Mouse (Mus musculus) ovary, postnatal 14 days (tissue): ENCODE results near the gene Nos1ap.

Experiments used
- DNase-seq: peaks from one replicate; pipeline ENCODE4 v3.0.0; 2022; ENCODE audit warnings: low spot score

Gene Nos1ap

DNA sequence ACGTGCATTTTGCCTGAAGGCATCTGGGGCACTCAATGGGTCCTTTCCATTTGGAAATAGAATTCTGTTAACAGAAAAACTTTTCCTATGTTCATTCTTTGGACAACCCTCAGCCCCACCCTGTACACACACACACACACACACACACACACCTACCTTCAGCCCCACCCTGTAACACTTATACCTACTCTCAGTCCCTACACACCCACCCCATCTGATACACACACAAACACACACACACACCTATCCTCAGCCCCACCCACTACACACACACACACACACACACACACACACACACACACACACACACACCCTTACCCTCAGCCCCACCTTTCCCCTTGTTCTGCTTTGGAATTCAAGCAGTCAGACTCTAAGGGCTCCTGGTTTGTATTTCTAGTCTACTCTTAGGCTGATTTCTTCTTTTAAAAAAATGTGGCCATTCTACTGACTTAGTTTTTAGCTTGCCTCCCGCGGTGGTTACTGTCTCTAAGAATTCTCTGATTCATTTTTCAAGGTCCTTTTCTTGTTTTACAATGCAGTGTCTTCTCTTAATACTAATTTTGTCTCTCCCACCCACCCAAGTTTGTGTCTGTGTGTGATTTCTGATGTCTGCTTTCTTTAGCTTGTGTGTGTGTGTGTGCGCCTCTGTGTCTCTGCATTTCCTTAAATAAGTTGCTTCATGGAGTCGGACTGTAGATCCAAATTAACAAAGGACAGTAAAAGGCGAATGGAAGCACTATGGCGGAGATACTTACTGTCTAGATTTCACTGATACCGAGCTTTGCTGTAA, 179.1 kb downstream of the Nos1ap start:
- DNase-seq: no peak

DNA sequence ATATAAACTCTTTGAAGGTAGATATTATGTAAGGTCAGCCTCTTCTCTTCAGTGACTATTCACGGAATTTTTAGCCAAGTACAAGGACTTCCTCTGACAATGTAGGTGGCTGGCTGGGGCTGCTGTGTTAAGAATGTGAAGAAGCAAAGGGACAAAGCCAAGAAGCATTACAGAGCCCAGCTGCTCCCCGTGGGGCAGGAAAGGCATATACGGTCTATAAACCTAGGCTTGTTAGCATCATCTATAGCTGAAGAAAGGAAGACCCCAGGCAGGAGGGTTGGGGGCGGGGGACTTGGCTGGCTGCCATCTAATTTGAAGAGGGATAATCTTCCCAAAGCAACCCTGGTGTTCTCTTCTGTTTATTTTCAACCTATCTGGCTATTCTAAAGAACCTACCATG, 180.6 kb downstream of the Nos1ap start:
- no peak for DNase-seq

DNA sequence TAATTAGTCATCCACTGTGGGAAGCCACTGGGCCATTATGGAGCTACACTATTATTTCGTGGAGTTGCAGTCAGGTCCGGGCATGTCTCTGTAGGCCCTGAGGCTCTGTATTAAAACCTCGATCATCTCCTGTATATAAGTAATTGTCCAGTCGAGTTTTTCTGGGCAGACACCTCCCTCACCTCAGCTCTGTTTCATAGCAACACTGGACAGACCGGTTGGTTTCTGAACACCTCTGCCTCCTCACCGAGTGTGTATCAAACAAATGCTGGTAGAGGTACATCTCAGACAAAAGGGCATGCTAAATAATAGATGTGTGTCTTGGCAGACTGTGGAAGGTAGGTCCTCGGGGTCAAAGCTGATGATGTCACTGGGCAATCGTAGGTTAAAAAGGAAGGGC, 182.7 kb downstream of the Nos1ap start:
- DNase-seq: no peak

DNA sequence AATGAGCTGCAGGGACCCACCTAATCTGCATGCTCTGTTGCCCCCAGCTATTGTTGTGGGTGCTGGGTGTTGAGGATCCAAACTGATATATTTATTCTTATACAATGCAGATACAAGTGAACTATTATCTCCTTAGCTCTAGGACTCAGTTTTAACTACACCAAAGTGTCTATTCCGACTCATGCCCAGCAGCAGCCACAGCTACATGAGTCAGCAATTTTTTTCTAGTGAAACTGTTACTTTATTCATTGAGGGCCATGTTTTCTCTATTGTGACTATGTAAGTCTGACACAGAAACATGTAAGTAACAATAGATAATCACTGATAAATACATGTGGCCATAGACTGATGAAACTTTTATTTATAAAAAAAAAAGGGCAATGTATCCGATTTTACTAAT, 184.5 kb downstream of the Nos1ap start:
- DNase-seq: no peak

DNA sequence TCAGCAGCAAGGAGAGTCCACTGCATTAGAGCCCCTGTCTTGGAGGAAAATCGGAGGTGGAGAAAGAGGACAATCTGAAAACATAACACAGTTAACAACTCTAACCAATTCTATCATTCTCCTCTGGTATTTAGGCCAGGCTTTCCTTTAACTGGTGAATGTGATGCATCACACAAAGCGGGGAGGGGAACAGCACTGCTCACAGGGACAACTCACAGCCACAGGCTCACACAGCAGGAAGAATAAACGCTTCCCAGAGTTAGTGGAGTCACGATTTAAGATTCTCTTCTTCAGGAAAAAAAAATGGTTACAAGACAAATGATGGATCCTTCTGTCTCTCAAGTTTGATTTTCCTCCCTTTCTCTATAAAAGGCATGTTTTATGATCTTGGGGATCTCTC, 187.0 kb downstream of the Nos1ap start:
- no peak for DNase-seq

DNA sequence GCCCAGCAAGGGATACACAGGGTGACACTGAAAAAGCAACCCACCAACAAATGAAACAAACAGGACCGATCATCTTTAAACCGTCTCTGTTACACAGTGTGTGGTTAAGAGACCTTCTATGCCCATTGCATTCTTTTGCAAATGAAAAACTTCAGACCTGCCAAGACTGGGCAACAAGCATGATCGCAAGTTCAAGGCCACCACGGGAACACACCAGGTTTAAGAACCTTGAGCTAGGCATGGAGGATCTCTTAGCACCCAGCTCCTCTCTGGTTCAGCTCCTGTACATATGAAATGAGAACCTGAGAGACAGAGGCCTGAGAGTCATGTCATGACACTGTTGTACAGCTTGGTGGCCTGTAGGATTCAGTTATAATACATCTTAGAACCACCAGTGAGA, 190.8 kb downstream of the Nos1ap start:
- DNase-seq: no peak

DNA sequence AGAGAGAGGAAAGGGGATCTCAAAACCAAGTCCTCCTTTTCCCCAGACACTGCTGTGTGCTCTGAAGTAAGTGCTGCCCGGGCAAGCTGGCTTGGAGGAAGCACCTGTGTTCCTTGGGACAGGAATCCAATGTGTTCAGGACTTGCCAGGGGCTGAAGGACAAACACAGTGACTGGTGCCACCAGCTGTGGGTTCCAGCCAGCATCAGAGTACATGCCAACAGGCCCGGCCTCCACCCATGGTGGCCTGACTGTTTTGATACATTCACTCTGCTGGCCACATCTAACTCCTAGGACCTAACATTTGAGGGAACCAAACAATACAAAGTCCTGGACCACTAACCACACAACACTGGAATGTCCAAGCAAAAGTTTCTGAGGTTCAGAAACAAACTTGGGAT, 194.6 kb downstream of the Nos1ap start:
- DNase-seq: no peak

DNA sequence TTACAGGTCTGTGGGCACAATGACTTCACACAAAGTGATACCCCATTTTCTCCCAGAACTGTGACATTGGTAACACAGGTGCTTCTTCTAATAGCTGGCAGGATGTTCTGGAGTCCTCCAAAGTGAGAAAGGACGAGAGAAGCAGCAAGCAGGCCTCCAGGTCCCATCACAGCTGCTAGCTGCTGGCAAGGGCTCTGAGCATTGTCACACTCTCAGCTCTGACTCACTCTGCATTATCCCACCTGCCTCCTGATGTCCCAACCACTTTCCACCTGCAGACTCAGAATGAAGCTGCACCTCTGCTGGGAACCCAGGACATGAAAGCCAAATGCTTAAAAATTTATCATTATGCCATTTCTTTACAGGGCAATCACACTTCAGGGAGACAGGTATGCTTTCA, 195.0 kb downstream of the Nos1ap start:
- no peak for DNase-seq

DNA sequence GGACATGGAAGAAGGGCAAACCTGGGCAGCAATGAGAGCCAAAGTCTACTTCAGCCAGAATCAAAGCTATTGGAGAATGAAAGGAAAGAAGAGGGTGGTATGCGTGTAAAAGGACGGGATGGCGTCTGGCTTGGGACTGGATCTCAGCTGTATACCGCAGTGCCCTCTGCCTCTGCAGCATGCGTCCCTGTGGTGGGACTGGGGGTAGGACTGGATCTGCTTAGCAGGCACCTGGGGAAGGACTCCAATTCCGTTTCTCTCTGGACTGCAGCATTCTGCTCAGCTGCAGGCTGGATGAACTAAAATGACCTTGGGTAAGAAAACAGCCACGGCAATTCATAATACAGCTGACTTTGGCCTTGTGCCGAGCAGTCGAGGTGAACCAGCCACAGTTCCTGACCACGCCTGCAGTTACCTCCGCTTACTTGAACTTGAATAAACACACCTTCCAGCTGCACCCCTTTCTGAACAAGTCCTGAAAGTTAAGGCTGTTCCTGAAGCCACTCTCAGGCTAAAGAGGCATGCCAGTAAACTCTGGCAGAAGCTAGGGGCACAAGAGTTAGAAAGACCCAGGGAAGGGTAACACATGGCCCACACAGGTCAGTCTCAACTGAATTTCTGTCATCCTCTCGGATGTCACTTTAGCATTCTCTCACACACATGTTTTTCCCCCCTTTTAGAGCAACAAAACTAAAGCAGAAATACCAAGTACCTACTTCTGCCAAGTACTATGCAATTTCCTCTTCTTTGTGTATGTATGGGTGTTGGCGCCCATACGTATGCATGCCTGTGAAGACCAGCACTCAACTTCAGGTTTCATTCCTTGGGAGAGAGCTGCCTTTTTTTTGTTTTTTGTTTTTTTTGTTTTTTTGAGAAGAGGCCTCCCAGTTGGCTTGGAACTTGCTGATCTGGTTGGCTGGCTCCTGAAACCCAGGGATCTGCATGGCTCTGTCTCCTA, 196.6 kb downstream of the Nos1ap start:
- peak; percentile 33 for DNase-seq

DNA sequence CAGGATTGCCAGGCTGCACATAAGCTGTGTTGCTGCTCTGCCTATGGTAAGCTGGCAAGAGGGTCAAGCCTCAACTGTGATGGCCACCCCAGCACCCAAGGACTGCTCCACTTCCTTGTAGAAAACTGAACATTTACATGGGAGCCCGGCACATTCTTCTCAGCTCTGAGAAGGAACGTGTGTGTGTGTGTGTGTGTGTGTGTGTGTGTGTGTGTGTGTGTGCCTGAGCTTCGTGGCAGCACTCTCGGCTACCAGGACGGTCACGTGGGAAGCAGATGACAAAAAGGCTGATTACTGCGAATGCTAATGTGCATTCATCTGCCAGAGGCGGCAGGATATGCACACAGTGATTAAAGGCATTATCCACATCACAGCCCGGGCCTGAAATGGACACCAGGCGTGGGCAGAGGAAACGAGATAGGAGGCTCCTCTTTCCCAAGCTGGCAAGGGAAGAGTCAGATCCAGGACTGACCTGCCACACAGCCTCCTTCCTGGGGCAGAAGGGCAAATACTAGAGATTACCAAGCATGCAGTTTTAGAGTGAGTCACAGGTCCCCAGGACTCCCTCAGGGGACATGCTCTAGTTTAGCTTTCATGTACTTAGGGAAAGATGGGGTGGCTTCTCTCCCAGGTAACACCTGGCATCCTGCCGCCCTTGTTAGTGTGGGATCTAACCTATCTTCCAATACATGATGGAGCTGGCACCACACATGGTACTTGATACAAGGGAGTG, 202.3 kb downstream of the Nos1ap start:
- no peak for DNase-seq

DNA sequence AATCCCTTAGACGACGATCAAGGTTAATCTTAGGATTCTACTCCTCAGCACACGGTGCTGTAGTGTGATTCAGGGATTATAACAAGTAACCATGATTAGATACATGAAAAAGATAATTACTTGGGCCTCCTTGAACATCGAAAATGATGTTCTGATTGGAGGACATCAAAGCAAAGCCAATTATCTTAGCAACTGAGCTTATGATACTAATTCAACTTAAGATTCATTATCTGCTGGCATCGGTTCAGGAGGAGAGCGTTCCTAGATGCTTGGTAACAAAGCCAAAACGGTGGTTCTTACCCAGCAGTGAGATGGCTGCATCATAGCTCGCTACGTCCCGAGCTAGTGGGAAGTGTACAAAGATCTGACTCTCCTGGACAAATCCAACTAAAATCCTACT, 204.2 kb downstream of the Nos1ap start:
- DNase-seq: no peak

DNA sequence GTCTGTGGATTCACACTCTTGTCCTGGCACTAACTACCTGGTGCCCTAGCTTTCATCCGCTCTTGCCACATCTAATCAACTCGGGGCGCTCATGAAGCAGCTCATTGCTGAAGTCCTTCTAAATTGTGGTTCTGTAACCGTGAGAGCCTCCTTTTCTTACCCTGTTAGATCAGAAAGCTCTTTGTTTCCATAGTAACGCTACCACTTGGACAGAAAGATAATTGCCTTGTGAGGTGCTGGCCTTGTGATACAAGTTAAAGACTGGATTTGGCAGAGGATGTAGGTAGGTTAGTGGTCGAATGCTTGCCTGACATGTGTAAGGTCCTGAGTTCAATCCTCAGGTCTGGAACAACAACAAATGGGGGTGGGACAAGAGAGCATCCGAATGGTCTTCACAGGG, 206.1 kb downstream of the Nos1ap start:
- DNase-seq: no peak

DNA sequence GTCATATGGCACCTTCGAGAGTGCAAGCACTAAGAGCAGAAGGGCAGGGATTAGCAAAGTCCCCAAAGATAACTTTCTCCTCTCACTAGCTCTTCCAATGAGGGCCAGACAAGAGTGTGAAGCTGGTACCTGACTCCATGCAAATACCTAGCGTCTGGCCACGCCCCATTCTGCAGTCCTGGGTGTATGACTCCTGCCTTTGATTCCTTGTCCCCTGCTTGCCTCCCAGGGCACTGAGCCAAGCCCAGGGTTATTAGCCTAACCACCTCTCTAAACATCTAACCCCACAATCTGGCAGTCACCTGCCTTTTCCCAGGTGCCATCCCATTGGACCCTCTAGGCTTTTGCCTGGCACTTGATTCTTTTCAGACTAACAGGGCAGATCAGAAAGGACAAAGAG, 208.2 kb downstream of the Nos1ap start:
- no peak for DNase-seq

DNA sequence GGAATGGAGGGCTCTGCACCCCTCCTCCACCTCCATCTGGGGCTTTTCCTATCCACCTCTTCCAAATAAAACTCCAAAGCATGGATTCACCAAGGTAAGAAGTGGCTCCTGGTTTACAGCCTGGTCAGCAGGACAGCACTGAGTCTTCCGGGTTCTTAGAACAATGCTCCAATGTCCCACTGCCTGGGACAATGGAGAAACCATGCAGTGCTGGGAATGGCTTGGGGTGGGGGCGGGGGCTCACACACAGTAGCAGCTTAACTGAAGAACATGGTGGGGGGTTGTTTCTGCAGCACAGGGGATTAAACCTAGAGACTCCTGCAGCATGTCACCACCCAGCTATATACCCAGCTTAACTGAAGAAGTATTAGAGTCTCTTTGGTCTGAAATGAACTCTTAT, 209.2 kb downstream of the Nos1ap start:
- DNase-seq: no peak

DNA sequence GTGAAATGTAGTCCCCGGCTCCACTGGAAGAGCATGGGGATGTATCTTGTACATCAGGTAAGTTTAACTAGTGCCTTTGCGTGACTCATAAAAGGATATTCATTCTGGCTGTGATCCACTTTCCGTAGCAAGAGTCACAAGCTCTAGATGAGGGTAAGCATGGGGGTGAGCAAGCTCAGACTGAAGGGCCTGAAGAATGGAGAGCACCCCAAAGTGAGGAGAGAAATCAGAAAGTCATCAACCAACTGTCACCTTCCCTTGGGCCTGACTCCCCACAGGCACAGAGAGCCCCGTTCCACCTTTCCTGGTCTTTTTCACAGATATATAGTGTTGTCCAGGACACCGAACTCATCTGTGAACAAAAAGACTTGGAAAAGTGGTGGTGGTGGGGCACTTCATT, 213.9 kb downstream of the Nos1ap start:
- DNase-seq: no peak

DNA sequence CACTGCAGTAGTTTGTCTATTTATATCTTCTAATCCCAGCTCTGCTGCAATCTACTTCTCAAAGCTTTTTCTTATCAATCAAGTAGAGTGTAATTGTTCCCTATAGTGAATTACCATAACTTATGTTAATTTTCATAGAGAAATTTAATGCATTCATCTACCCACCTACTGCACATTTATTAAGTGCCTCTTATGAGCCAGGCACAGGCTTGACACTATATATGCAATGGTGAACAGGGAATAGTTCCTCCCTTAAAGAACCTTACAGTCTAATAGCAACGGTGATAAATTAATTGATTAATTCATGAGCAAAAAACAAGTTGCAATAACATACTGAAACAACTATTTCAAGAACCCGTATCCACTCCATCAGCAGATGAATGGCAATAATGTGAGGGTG, 215.9 kb downstream of the Nos1ap start:
- DNase-seq: no peak

DNA sequence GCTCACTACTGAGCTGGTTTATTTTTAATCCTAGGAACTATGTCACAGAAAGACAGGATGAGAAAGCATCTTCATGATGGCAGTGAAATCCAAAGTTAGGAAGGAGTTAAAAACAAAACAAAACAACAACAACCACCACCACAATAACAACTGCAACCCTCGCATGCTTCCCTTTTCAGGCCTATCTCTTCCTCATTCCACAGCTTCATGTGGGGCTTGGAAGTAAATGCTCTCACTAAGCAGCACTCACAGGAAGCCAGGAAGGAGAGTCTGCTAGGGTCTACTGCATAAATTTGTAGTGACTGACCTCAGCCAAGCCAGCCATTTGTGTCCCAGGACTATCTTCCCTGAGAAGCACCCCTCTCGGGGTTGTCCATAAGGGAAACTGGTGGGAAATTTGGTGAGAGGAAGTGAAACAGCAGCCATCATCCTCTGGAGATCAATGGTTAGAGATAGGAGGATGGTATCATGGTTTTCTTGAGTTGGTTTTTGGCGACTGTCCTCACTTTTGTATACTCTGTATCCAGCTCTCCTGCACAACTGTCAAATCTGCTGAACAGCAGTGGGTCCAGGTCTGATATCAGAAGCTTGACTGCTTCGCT, 218.4 kb downstream of the Nos1ap start:
- DNase-seq: no peak

DNA sequence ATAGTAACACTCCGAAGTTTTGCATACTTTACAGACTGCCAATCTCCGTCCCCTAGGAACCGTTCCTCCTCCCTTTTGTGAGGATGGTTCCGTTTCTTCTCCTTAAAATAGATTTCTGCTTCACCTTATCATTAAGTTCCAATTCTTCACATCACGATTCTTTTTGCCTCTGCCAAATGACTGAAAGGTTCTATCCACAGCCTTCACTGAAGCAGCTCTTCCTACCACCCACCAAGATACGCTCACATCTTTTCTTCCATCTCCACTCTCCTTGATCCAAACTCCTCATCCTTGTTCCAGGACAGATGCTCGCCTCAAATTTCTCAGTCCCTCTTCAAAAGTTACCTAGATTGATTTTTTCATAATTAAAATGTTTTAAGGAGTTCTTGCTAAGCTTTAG, 220.8 kb downstream of the Nos1ap start:
- DNase-seq: no peak

DNA sequence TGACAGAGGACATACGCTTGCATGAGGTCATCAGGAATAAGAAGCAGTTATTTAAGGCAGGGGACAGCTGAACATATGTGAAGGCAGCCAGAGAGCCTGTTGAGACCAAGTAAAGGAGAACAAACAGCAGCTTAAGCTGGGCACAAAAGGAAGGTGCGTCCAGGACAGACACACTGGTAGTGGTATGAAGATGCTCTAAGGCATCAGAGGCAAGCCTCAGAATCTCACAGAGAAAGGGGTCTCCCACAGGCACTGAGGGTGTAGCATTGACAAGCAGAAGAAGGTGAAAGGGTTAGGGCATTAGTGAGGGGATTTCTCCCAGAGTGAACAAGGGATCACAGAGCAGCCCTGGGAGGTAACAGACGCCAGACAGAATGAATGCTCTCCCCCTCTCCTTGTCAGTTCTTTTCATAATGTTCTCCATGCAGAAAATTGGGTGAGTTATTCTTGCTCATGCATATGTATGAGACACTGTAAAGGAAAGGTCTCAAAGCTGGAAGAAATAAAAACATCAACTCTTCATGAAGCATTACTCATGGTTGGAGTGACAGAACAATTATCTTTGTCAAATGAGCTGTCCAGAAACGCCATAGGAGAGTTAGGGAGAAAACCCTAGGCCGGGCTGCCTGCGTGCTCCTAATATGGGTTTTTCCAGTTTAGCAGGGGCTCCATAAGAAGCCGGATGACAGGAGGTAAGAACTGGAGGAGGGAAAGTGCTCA, 222.5 kb downstream of the Nos1ap start:
- DNase-seq: no peak

DNA sequence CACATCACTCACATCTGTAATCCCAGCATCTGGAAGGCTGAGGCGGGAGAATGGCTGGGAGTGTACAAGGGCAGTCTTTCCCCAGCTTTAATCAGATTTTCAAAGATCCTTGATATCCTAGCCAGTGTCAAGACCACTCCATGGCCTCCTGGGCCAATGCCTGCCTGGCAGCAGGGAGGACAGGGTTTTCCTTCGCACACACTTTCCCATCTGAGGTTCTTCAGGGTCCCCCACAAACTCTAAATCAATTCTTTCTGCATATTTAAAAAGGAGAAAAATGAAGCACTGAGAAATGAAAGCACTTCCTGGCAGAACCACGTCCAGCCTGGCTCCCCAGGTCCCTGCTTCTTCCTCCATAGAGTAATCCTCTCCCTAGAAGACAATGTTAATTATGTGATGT, 225.9 kb downstream of the Nos1ap start:
- DNase-seq: no peak

DNA sequence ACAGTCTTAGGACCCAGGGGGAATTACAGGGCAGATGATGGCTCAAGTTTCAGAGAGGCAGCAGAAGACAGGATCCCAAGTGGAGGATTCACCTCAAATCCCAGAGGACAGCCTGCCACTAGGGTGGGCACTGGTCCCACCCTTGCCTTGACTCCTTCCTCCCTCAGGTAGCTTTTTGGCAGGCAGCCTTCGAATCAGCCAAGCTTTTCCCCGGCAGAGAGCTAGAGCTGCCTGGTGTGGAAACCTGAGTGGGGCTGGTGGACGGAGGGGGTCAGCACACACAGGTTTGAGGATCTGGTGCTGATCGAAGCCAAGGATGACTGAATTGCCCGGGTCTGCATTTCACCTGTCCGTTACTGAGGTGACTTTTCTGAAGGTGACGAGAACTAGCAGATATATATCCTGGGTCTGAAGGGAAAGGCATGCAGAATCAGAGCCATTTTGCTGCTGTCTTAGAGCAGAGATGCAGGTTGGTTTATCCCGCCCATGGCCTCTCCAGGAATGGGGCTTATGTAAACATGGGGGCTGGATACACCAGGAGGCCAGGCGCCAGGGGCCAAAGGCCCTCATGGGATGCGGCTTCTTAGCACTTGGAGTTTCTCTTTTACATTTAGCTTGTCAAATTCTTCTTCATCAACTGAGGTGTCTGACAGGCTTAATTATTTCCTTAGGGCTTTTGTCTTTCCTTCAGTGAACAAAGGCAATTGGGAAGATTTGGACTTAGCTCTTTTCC, 229.3 kb downstream of the Nos1ap start:
- DNase-seq: no peak
